Mouse (Mus musculus): Measurements from ENCODE around the gene Mki67. TPM values are rescaled to one million over a fixed set of nuclear protein-coding genes. Genes with fewer than 3 reads are reported as not detected.
A peak's percentile ranks its signal among the peaks of the same experiment; 100 is the strongest.

Gene Mki67
- total and polyA plus RNA-seq, 3 experiments: 22.4 to 924 (median 272) TPM

DNA sequence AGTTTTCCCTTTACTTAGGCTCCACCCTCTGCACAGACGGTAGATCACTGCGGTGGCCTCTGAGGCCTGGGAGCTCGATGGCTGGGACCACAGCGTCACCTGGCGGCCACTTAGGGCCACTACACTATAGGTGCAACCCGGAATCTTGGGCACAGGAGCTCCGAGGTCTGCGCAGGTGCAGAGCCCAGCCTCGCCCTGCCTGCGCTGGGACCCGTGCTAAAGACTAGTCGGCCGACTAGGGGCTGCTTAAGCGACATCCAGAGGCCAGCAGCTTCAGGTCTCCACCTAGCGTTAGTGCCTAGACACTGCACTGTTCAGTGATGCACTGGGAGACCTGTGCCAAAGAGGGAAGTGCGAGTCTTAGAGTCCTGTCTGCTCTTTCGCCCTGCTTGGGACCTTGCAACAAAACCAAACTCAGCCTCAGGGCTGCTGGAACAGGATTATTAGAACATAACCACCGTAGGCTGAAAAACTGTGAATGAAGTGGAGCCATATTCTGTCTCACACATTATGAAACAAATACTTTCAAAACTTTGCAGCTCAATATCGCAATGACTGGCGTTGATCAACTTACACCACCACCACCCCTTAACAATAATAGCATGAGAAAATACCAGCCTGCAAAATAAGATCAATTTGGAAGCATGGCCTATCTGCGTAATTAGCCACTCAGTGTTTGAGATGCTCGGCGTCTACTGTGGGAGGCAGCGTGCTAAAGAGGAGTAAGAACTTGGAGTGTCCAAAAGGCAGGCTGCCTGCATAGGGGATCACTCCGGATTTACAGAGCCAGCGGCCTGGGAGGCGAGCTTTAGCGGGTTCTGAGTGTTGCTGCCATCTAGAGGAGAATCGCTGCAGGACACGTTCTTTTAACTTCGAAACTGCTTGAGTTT lies 19.8 kb upstream of the Mki67 start:
- Histone ChIP-seq H3K9me3 (replicated peaks) (peaks cover 2% of the 10 kb centered on the region), H3K27me3 (ENCODE audit: insufficient read depth, low read length) (peaks cover 26% of the 10 kb centered on the region; the same call in 1 of the 2 replicates), H3K4me3 (ENCODE audit: low read depth, low read length) (peak overlapping the region; percentile 64; the same call in 1 of the 2 replicates), H3K36me3 (replicated peaks) (no peaks in the 10 kb centered on the region), H3K4me1 (ENCODE audit: insufficient read depth, low read depth, low read length) (peaks cover 16% of the 10 kb centered on the region)
- peak; percentile 92 for ATAC-seq (ENCODE audit: extremely low read depth, insufficient number of reproducible peaks, low FRiP score, poor library complexity, severe bottlenecking)
- TF ChIP-seq CTCF (IDR thresholded peaks at IDR 0.05; ENCODE audit: low read depth, low read length) (peak; percentile 98), POLR2AphosphoS5 (IDR thresholded peaks at IDR 0.05; ENCODE audit: insufficient replicate concordance, low read depth, low read length) (no peak)
- peak; percentile 53 for DNase-seq (ENCODE audit: low spot score)

DNA sequence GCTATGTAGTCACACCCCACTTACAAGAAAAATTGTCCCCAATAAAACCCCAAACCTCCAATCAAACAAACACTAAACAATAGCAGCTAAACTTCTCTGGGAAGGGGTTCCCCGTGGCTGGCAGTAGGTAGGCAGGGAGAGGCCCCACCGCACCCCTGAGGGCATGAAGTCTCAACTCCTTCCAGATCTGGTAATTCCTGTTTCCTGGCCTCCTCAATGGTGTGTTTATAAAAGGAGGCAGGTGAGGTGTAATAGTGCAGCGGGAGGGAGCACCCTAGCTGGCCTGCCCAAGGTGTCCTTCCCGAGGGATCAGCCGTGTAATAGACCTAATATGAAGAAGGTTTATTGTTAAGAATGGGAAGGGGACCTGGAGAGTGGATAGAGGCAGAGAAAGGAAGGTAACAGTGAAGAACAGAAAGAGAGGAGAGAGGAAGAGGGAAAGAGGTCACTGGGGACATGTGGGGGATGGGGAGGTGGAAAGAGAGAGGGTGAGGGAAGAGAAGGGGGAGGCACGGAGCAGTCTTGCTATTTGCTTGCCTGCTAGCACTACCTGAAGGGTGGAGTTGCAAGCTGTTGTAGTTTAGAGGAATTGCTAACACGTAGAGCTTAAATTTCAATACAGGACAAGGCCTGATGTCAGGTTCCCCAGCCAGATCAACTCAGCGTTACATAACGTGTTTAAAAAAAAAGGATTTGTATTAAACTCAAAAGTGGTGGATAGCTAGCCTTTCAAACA lies 18.9 kb upstream of the Mki67 start:
- no peaks in the 10 kb centered on the region for H3K36me3 ChIP-seq (replicated peaks)
- peaks cover 16% of the 10 kb centered on the region for H3K4me1 ChIP-seq (ENCODE audit: insufficient read depth, low read depth, low read length)
- ATAC-seq (ENCODE audit: extremely low read depth, insufficient number of reproducible peaks, low FRiP score, poor library complexity, severe bottlenecking) (no peak), DNase-seq (ENCODE audit: low spot score) (no peak)
- H3K9me3 ChIP-seq (replicated peaks): peaks cover 2% of the 10 kb centered on the region
- H3K4me3 ChIP-seq (ENCODE audit: low read depth, low read length): no peak overlapping the region
- peaks cover 23% of the 10 kb centered on the region; the same call in 1 of the 2 replicates for H3K27me3 ChIP-seq (ENCODE audit: insufficient read depth, low read length)
- TF ChIP-seq GATA1 (IDR thresholded peaks at IDR 0.05; ENCODE audit: borderline replicate concordance, low read length): no peak
- TF ChIP-seq GATA2 (IDR thresholded peaks at IDR 0.05; ENCODE audit: borderline replicate concordance, low read depth, low read length): no peak
- no peak for TF ChIP-seq CTCF (IDR thresholded peaks at IDR 0.05; ENCODE audit: low read depth, low read length)
- TF ChIP-seq TAL1 (conservative IDR thresholded peaks at IDR 0.05; ENCODE audit: low read depth, low read length): no peak
- TF ChIP-seq POLR2AphosphoS5 (IDR thresholded peaks at IDR 0.05; ENCODE audit: insufficient replicate concordance, low read depth, low read length): no peak

DNA sequence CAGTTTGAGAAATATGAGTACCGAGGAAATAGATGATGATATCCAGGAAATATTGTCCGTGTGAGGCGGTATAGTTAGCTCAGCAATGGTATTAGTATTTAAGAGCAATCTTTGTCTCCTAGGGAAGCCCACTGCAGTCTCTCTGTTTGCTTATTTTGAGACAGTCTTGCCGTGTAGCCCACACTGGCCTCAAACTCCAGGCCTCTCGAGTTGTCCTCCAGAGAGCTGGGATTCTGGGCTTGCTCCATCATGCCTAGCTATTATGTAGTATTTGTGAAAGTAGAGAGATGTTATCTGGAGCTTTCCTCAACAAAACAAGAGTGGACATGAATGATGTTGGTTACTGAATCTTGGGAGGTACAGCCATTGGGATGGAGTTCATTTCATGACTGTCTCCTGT lies 18.2 kb upstream of the Mki67 start:
- ATAC-seq (ENCODE audit: extremely low read depth, insufficient number of reproducible peaks, low FRiP score, poor library complexity, severe bottlenecking): no peak
- TF ChIP-seq GATA2 (IDR thresholded peaks at IDR 0.05; ENCODE audit: borderline replicate concordance, low read depth, low read length): no peak
- TF ChIP-seq TAL1 (conservative IDR thresholded peaks at IDR 0.05; ENCODE audit: low read depth, low read length): no peak
- TF ChIP-seq GATA1 (IDR thresholded peaks at IDR 0.05; ENCODE audit: borderline replicate concordance, low read length): no peak
- TF ChIP-seq POLR2AphosphoS5 (IDR thresholded peaks at IDR 0.05; ENCODE audit: insufficient replicate concordance, low read depth, low read length): no peak
- TF ChIP-seq CTCF (IDR thresholded peaks at IDR 0.05; ENCODE audit: low read depth, low read length): no peak
- Histone ChIP-seq H3K4me3 (ENCODE audit: low read depth, low read length) (no peak overlapping the region), H3K27me3 (ENCODE audit: insufficient read depth, low read length) (peaks cover 18% of the 10 kb centered on the region; the same call in 1 of the 2 replicates), H3K4me1 (ENCODE audit: insufficient read depth, low read depth, low read length) (peaks cover 16% of the 10 kb centered on the region), H3K36me3 (replicated peaks) (no peaks in the 10 kb centered on the region), H3K9me3 (replicated peaks) (peaks cover 2% of the 10 kb centered on the region)
- no peak for DNase-seq (ENCODE audit: low spot score)

DNA sequence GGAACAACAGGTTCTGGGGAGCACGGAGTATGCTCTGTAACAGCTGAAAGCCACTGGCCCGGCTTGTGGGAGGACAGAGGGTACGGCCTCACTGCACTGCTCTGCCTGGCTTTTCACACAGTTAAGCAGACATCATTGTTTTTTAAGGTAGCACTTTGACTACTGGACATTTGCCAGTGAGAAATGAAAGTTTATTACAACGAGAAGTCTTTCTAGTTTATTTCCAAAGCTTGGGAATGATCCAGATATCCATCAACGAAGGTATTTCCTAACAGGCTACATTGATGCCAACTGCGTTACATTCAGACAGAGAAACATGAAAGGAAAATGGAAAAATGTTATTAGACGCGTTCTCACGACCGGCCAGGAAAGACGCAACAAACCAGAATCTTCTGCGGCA lies 11.9 kb upstream of the Mki67 start:
- Histone ChIP-seq H3K27me3 (ENCODE audit: insufficient read depth, low read length) (peaks cover 20% of the 10 kb centered on the region), H3K4me3 (ENCODE audit: low read depth, low read length) (no peak overlapping the region), H3K4me1 (ENCODE audit: insufficient read depth, low read depth, low read length) (peaks cover 2% of the 10 kb centered on the region; the same call in 1 of the 2 replicates), H3K36me3 (replicated peaks) (no peaks in the 10 kb centered on the region), H3K9me3 (replicated peaks) (no peaks in the 10 kb centered on the region)
- DNase-seq (ENCODE audit: low spot score) (no peak), ATAC-seq (ENCODE audit: extremely low read depth, insufficient number of reproducible peaks, low FRiP score, poor library complexity, severe bottlenecking) (no peak)
- TF ChIP-seq TAL1 (conservative IDR thresholded peaks at IDR 0.05; ENCODE audit: low read depth, low read length): no peak
- no peak for TF ChIP-seq POLR2AphosphoS5 (IDR thresholded peaks at IDR 0.05; ENCODE audit: insufficient replicate concordance, low read depth, low read length)
- TF ChIP-seq CTCF (IDR thresholded peaks at IDR 0.05; ENCODE audit: low read depth, low read length): no peak
- no peak for TF ChIP-seq GATA1 (IDR thresholded peaks at IDR 0.05; ENCODE audit: borderline replicate concordance, low read length)
- TF ChIP-seq GATA2 (IDR thresholded peaks at IDR 0.05; ENCODE audit: borderline replicate concordance, low read depth, low read length): no peak

DNA sequence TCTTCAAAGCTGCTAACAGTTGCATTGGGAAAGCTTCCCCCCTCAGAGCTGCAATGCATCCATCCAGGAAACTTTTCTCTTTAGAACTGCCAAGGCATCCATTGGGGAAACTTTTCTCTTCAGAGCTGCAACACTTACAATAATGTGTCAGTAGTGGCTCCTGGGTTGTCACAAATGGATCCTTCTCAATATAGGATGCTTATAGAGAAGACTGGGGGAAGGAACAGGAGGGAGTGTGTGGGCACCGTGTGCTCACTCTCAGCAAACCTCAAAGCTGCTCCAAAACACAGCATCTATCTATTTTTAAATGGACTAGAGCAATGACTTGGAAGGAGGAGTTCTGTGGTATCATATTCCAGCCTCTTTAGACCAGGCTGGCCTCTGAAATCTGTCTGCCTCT lies 10.5 kb upstream of the Mki67 start:
- H3K4me3 ChIP-seq (ENCODE audit: low read depth, low read length): no peak overlapping the region
- peaks cover 20% of the 10 kb centered on the region for H3K27me3 ChIP-seq (ENCODE audit: insufficient read depth, low read length)
- peaks cover 10% of the 10 kb centered on the region for H3K4me1 ChIP-seq (ENCODE audit: insufficient read depth, low read depth, low read length)
- H3K36me3 ChIP-seq (replicated peaks): no peaks in the 10 kb centered on the region
- ATAC-seq (ENCODE audit: extremely low read depth, insufficient number of reproducible peaks, low FRiP score, poor library complexity, severe bottlenecking) (no peak), DNase-seq (ENCODE audit: low spot score) (no peak)
- H3K9me3 ChIP-seq (replicated peaks): no peaks in the 10 kb centered on the region
- TF ChIP-seq CTCF (IDR thresholded peaks at IDR 0.05; ENCODE audit: low read depth, low read length) (no peak), GATA2 (IDR thresholded peaks at IDR 0.05; ENCODE audit: borderline replicate concordance, low read depth, low read length) (no peak), TAL1 (conservative IDR thresholded peaks at IDR 0.05; ENCODE audit: low read depth, low read length) (no peak), GATA1 (IDR thresholded peaks at IDR 0.05; ENCODE audit: borderline replicate concordance, low read length) (no peak), POLR2AphosphoS5 (IDR thresholded peaks at IDR 0.05; ENCODE audit: insufficient replicate concordance, low read depth, low read length) (no peak)

Data from G1E (cell line).